Mouse (Mus musculus): ENCODE results near the gene Pdzd7.
A peak's percentile ranks its signal among the peaks of the same experiment; 100 is the strongest.

The Pdzd7 gene

GRCm38 (mm10) chr19:45045651-45046050, at the start of gene Pdzd7:
Gene Pdzd7 (minus strand): TSS chr19:45045717.
- DNase-seq (ENCODE audit: low read depth, low spot score) = no peak

GRCm38 (mm10) chr19:45081841-45082550, 36.5 kb upstream of the Pdzd7 start:
- peak; percentile 82 for DNase-seq (ENCODE audit: low read depth, low spot score)

GRCm38 (mm10) chr19:45081279-45081678, 35.8 kb upstream of the Pdzd7 start:
- DNase-seq (ENCODE audit: low read depth, low spot score) = peak; percentile 80

GRCm38 (mm10) chr19:45080711-45081110, 35.2 kb upstream of the Pdzd7 start:
- no peak for DNase-seq (ENCODE audit: low read depth, low spot score)

GRCm38 (mm10) chr19:45079769-45080515, 34.4 kb upstream of the Pdzd7 start:
- peak; percentile 47 for DNase-seq (ENCODE audit: low read depth, low spot score)

DNA sequence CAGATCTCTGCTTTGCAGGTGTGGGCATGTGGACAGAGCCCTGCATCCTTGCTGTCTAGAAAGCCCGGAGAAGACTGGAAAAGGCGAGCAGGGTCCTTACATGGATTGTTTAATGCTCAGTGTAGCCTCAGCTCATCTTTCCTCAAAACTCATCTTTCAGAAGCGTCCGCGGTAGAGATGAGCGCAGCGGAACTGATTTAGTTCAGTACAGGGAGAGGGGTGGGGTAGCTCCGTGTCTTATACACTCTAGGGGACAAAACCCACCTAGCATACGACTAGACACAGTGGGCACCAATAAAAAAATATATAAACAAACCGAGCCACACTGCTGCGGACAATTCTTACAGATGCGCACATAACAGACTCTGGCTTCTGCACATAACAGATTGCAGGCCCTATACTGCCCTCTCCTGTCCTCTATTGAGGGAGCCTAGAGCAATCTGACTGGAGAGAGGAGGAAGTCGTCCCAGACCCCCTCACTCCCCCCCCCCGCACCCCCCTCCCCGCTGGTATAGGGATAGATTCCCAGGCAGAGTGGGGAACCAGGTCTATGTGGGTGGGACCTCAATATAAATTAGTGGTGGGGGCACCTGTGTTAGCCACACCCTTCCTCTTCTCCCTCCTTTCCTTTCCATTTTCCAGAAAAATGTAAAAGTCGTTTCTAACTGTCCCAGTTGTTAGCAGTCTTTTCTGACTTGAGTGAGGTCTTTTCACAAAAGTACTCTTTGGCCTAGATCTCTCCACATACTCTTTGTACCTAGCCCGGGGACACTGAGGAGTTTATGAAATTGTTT, 33.7 kb upstream of the Pdzd7 start:
- DNase-seq (ENCODE audit: low read depth, low spot score) = peak; percentile 54

GRCm38 (mm10) chr19:45077742-45078645, 32.5 kb upstream of the Pdzd7 start:
- no peak for DNase-seq (ENCODE audit: low read depth, low spot score)

DNA sequence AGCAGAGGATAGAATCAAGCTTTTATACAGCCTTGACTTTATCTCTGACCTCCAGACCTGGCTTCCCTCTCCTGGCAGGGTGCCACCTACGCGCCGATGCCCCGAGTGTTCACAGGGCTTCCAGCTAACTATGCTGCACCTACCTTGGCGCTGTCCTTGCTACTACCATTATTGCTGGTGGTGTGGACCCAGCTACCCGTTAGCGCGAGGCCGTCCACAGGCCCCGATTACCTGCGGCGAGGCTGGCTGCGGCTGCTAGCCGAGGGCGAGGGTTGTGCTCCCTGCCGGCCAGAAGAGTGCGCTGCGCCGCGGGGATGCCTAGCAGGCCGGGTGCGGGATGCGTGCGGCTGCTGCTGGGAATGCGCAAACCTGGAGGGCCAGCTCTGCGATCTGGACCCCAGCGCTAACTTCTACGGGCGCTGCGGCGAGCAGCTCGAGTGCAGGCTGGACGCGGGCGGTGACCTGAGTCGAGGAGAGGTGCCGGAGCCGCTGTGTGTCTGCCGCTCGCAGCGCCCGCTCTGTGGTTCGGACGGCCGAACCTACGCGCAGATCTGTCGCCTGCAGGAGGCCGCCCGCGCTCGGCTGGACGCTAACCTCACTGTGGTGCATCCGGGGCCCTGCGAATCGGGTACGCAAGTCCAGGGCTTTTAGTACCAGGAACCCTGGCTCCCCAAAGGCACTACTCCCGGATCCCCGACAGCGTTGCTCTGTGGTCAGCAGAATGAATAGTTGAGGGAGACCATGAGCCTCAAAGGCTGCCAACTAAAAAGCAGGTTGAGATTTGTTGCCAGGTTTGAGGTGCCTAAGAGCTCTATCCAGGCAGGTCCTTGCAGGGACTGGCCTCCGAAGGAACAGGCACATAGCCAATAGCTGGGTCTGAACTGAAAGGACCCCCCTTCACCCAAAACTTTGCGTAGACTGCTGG, 31.3 kb upstream of the Pdzd7 start:
- peak; percentile 65 for DNase-seq (ENCODE audit: low read depth, low spot score)

DNA sequence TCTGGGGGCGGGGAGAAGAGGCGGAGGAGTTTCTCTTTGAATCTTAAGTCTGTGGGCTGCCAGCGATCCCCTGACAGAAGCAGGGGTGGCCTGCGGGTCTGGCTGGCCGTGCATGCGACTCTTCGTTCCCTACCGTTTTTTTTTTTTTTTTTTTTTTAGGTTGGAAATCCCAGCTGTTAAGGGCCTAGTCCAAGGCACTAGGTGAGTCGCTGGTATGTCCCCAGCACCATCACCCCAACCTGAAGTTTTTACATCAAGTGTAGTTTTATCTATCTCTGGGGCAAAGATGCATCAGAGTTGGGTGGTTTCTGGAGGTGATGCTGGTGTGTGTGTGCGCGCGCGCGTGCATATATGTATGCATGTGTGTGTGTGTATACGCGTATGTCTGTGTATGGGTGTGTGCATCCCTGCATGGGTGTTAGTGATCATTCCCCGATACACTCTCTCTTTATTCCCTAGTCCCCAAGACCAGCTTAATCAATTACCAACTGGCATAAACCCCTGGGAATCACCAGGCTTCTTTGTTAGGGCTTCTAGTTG, 30.6 kb upstream of the Pdzd7 start:
- no peak for DNase-seq (ENCODE audit: low read depth, low spot score)

- peak; percentile 31 for DNase-seq (ENCODE audit: low read depth, low spot score)
Observed at GRCm38 (mm10) chr19:45075323-45076035, 30.0 kb upstream of the Pdzd7 start.

DNA sequence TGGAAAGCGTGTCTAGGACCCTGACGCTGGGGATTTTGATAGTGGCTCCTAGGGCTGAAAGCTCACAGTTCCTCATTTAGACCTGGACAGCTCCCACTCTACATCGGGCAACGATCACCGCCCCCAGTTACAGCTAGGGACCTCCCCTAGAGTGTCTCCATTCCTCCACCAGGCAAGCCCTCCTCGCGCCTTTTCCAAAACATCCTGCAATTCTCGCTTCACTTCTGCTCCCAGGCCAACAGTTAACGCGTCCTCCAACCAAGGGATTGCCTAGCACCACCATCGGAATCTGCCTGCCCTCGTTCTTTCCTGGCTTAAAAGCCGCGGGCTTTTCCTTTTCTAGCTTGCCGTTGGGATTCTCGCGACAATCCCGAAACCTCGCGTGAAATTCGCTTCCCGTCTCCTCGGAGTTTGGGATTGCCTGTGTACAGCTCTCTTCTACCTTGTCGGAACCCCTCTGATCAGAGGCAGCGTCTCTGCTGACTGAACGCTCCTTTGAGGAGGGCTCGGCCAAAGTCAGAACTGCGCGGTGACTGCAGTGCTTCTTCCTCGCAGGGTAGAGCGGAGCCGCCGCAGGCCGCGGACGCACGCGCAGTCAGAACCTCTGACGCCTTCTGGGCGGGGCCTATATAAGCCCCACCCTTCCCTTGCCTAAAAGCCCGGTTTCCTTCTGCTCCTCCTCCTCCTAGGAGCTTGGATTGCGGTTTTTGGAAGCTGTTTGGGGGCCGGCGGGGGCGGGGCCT, 29.2 kb upstream of the Pdzd7 start, which contains the start of gene Kazald1:
Gene Kazald1, plus strand, starts transcription at position 662 of the 743 bp plus-strand sequence.
- peak; percentile 88 for DNase-seq (ENCODE audit: low read depth, low spot score)

GRCm38 (mm10) chr19:45073871-45074542, 28.5 kb upstream of the Pdzd7 start:
- peak; percentile 93 for DNase-seq (ENCODE audit: low read depth, low spot score)

- DNase-seq (ENCODE audit: low read depth, low spot score) = no peak
Observed at GRCm38 (mm10) chr19:45067758-45068510, 22.4 kb upstream of the Pdzd7 start.

GRCm38 (mm10) chr19:45067170-45067569, 21.7 kb upstream of the Pdzd7 start:
- no peak for DNase-seq (ENCODE audit: low read depth, low spot score)

- DNase-seq (ENCODE audit: low read depth, low spot score) = peak; percentile 49
Observed at GRCm38 (mm10) chr19:45065226-45065625, 19.7 kb upstream of the Pdzd7 start.

GRCm38 (mm10) chr19:45063565-45064292, 18.2 kb upstream of the Pdzd7 start:
- DNase-seq (ENCODE audit: low read depth, low spot score) = peak; percentile 74

All from ES-CJ7 (cell line).